Mouse (Mus musculus): ENCODE results near the gene Gck.

DNA sequence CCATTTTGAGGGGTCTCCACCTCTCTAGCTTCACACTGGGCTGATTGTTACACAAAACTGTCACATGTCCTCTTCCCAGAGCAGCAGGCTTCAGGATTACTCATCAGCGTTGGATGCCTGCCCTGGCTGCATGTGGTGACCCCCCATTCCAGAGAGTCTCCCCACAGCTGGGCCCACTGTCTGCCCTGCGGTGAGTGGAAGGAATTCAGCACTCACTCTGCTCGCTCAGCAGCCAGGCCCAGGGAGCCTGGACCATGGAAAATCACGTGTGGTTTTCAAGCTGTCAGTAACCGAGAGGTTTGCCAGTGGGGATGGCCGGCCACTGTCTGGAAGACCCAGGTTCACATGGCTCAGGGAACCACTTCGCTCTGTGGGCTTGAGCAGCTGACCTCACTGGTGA, 94.0 kb downstream of the Gck start:
- TF ChIP-seq CTCF (IDR thresholded peaks at IDR 0.05) = no peak
- no peak for TF ChIP-seq EP300 (IDR thresholded peaks at IDR 0.05)
